8 mouse cellular contexts compared by ENCODE assay signal in genomic region chr2:148572165-148572564, GRCm38 (mm10).
DNase-seq lines count a peak whose midpoint lies in the region; ATAC-seq and TF ChIP-seq lines count a peak whose summit lies in the region.

No protein-coding gene starts in this region.

- ATAC-seq in stomach, embryonic 16.5 days (ENCODE audit: insufficient read depth, low FRiP score), result 0 out of 2 replicates have a peak, but pooled peaks have one; percentile 29

- WGBS in stomach, embryonic 16.5 days, result 8% methylated on average over 1 of the region's 1 CpGs

- no peak overlapping the region for H3K27ac ChIP-seq in CH12.LX (ENCODE audit: insufficient read depth, low read depth)
- H3K27ac ChIP-seq in stomach, embryonic 16.5 days (ENCODE audit: low read length), result no peak overlapping the region

- no peaks in the 10 kb centered on the region for H3K36me3 ChIP-seq in CH12.LX (replicated peaks in 1 of 2; ENCODE audit: control insufficient read depth in 1 of 2, insufficient read depth in 1 of 2, low read length in 1 of 2)
- H3K36me3 ChIP-seq in stomach, embryonic 16.5 days (ENCODE audit: control insufficient read depth, insufficient read depth, low read length), result no peaks in the 10 kb centered on the region

- no peaks in the 10 kb centered on the region for H3K79me2 ChIP-seq in CH12.LX (replicated peaks; ENCODE audit: control insufficient read depth, extremely low read depth, insufficient read depth, poor library complexity, severe bottlenecking)

- peak; percentile 10 to 49 for DNase-seq in cerebellum, postnatal 25 days
- no peak for DNase-seq in cerebellum, adult 9-10 months
- peak; percentile 41 for DNase-seq in CH12.LX (ENCODE audit: extremely low read depth)
- peak; percentile 78 for DNase-seq in embryo, embryonic 10.5 days (ENCODE audit: low spot score)
- peak; percentile 23 for DNase-seq in heart, postnatal 25 days (ENCODE audit: low spot score)
- DNase-seq in layer of hippocampus, postnatal 10 days (ENCODE audit: low spot score in 2 of 2), result peak; percentile 50 to 65
- DNase-seq in lung, postnatal 36 days, result peak; percentile 88

- H3K9ac ChIP-seq in CH12.LX (ENCODE audit: insufficient read depth, low read depth), result no peak overlapping the region
- H3K9ac ChIP-seq in stomach, embryonic 16.5 days (ENCODE audit: low read length), result no peak overlapping the region

- no peaks in the 10 kb centered on the region for H3K9me3 ChIP-seq in CH12.LX (replicated peaks; ENCODE audit: low read length)
- no peaks in the 10 kb centered on the region for H3K9me3 ChIP-seq in stomach, embryonic 16.5 days (replicated peaks; ENCODE audit: control insufficient read depth, low read length)

- no peak overlapping the region for H3K4me2 ChIP-seq in CH12.LX (ENCODE audit: insufficient read depth, low read depth, poor library complexity, severe bottlenecking)
- no peak overlapping the region for H3K4me2 ChIP-seq in stomach, embryonic 16.5 days (ENCODE audit: low read depth, low read length)

- no peak for TF ChIP-seq POLR2A in CH12.LX (IDR thresholded peaks at IDR 0.05; ENCODE audit: low read depth, low read length)

- no peak for TF ChIP-seq EP300 in CH12.LX (IDR thresholded peaks at IDR 0.05; ENCODE audit: low read length)

- H3K4me3 ChIP-seq in CH12.LX (replicated peaks in 1 of 3; ENCODE audit: low read depth in 2 of 3, low read length in 2 of 3, poor library complexity in 1 of 3), result no peak overlapping the region
- H3K4me3 ChIP-seq in stomach, embryonic 16.5 days (replicated peaks; ENCODE audit: low read length), result no peak overlapping the region

- H3K4me1 ChIP-seq in CH12.LX (ENCODE audit: control insufficient read depth in 1 of 2, insufficient read depth in 2 of 2), result peaks cover 4 to 21% of the 10 kb centered on the region in 2 experiments; a peak in 3 of 4 replicates
- H3K4me1 ChIP-seq in stomach, embryonic 16.5 days (ENCODE audit: control insufficient read depth, insufficient read depth, low read length), result no peaks in the 10 kb centered on the region

- TF ChIP-seq CTCF in CH12.LX (conservative IDR thresholded peaks at IDR 0.05 in 1 of 2, IDR thresholded peaks at IDR 0.05 in 1 of 2; ENCODE audit: low read depth in 2 of 2, low read length in 2 of 2), result peak; percentile 32 to 81; a peak in 3 of 4 replicates

- no peaks in the 10 kb centered on the region for H3K27me3 ChIP-seq in CH12.LX (replicated peaks)
- H3K27me3 ChIP-seq in stomach, embryonic 16.5 days (ENCODE audit: control insufficient read depth, insufficient read depth, low read length), result no peaks in the 10 kb centered on the region

- intact Hi-C loops in heart, postnatal 25 days (cut with DNase I), result loop anchor here (2.0 to 5.0 kb wide), 4 partner anchors 35 to 449 kb away; partner anchors contain the start of gene Thbd

- in situ Hi-C loops in CH12.LX (cut with MboI; ENCODE audit: low pct_ligation_motif_present, low pct_unique_long_range_greater_than_20kb, low sequenced_read_pairs), result no loop called here

- dilution Hi-C loops in CH12.LX (cut with MboI; ENCODE audit: extremely low pct_ligation_motif_present, extremely low pct_unique_long_range_greater_than_20kb, low sequenced_read_pairs), result no loop called here

- peak; percentile 76 for TF ChIP-seq RAD21 in CH12.LX (IDR thresholded peaks at IDR 0.05; ENCODE audit: low read depth, low read length)

TF ChIP-seq in CH12.LX, 34 proteins besides CTCF, POLR2A, EP300 and RAD21:
- TF ChIP-seq ZC3H11A (IDR thresholded peaks at IDR 0.05; ENCODE audit: low read depth, low read length) (peak; percentile 12; the same call in 1 of the 2 replicates), SMC3 (IDR thresholded peaks at IDR 0.05; ENCODE audit: low read depth, low read length) (peak; percentile 83), MAFK (IDR thresholded peaks at IDR 0.05; ENCODE audit: insufficient replicate concordance, low read length) (no peak)
